Mouse (Mus musculus) G1E (cell line): ENCODE measurements at regions not wholly inside any gene's neighbourhood (a gene's known extent, or its start where the extent isn't known, plus 50 kb on each side); places are given as distances from the start of the nearest gene placed in this dataset.

Experiments
- ATAC-seq: 2 replicates; pipeline ENCODE4 v1.8.0; 2016; ENCODE audit warnings: mild to moderate bottlenecking; ENCODE audit not compliant: insufficient number of reproducible peaks, poor library complexity, low FRiP score, severe bottlenecking; ENCODE audit errors: extremely low read depth
- DNase-seq: peaks from one replicate; pipeline ENCODE4 v3.0.0; 2012; ENCODE audit warnings: low spot score
- H3K27me3 ChIP-seq: 2 replicates; pipeline ENCODE4 v1.6.1; 2012; ENCODE audit warnings: mild to moderate bottlenecking, low read length, inconsistent platforms; ENCODE audit not compliant: insufficient read depth
- H3K36me3 ChIP-seq: replicated peaks from 2 replicates; pipeline ENCODE3; 2012; ENCODE audit warnings: mild to moderate bottlenecking, inconsistent platforms
- H3K4me1 ChIP-seq: 2 replicates; pipeline ENCODE4 v1.6.1; 2012; ENCODE audit warnings: low read depth, low read length, inconsistent platforms, mixed read lengths; ENCODE audit not compliant: insufficient read depth
- H3K4me3 ChIP-seq: 2 replicates; pipeline ENCODE4 v1.5.1; 2012; ENCODE audit warnings: low read depth, mild to moderate bottlenecking, inconsistent platforms, low read length, moderate library complexity, mixed read lengths
- H3K9me3 ChIP-seq: replicated peaks from 2 replicates; pipeline ENCODE4 v1.6.1; 2012; ENCODE audit warnings: inconsistent platforms
- CTCF ChIP-seq: IDR thresholded peaks from 2 replicates; pipeline ENCODE4 v1.5.1; 2012; ENCODE audit warnings: low read depth, low read length, inconsistent platforms, mixed read lengths
- GATA1 ChIP-seq: IDR thresholded peaks from 2 replicates; pipeline ENCODE4 v1.6.1; 2012; ENCODE audit warnings: borderline replicate concordance, low read length, inconsistent platforms, mixed read lengths
- GATA2 ChIP-seq: IDR thresholded peaks from 2 replicates; pipeline ENCODE4 v1.6.1; 2012; ENCODE audit warnings: low read depth, low read length, inconsistent platforms, borderline replicate concordance
- POLR2AphosphoS5 ChIP-seq: IDR thresholded peaks from 2 replicates; pipeline ENCODE4 v1.6.1; 2012; ENCODE audit warnings: low read depth, low read length, inconsistent platforms; ENCODE audit not compliant: insufficient replicate concordance
- TAL1 ChIP-seq: conservative IDR thresholded peaks from 2 replicates; pipeline ENCODE4 v1.6.1; 2012; ENCODE audit warnings: low read depth, low read length, inconsistent platforms, mixed read lengths

GRCm38 (mm10) chr14:25371661-25372060, 87.3 kb upstream of the Zmiz1 start:
- Histone ChIP-seq H3K4me1 (no peaks in the 10 kb centered on the region), H3K36me3 (no peaks in the 10 kb centered on the region), H3K27me3 (no peaks in the 10 kb centered on the region; the same call in 1 of the 2 replicates), H3K4me3 (no peak overlapping the region), H3K9me3 (peaks cover 80% of the 10 kb centered on the region)
- no peak for DNase-seq
- TF ChIP-seq POLR2AphosphoS5 (no peak), GATA2 (no peak), GATA1 (no peak), TAL1 (no peak), CTCF (no peak)
- ATAC-seq: no peak

- H3K4me1 ChIP-seq: no peaks in the 10 kb centered on the region
- H3K4me3 ChIP-seq: no peak overlapping the region
- TF ChIP-seq POLR2AphosphoS5: no peak
- no peak for TF ChIP-seq TAL1
- TF ChIP-seq GATA2: no peak
- TF ChIP-seq CTCF: no peak
- DNase-seq (no peak), ATAC-seq (no peak)
- no peaks in the 10 kb centered on the region; the same call in 1 of the 2 replicates for H3K27me3 ChIP-seq
- no peaks in the 10 kb centered on the region for H3K36me3 ChIP-seq
- H3K9me3 ChIP-seq: peaks cover 80% of the 10 kb centered on the region
Observed at GRCm38 (mm10) chr14:25372581-25372980, 86.4 kb upstream of the Zmiz1 start.

- H3K4me1 ChIP-seq: no peaks in the 10 kb centered on the region
- ATAC-seq: no peak
- no peak for TF ChIP-seq GATA1
- TF ChIP-seq POLR2AphosphoS5: no peak
- no peak for TF ChIP-seq CTCF
- TF ChIP-seq GATA2: no peak
- no peak for TF ChIP-seq TAL1
Observed at GRCm38 (mm10) chr14:25373167-25373566, 85.8 kb upstream of the Zmiz1 start.

DNA sequence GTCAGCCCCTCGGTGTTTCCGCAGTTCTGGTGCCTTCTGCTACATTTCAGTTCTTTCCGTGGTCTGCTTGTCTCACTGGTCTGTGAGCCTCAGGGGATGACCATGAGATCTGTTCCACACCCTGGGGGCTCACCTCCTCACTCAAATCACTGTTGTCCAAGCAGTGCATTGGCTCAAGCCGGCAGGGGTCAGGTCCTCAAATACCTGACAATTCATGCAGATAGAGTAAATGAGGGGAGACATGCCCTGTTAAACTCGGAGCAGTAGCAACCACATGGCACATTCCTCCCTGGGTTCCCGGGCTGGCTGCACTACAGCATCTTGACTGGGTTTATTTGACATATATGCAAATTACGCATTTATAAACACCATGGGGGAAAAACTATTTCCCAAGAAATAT, 84.0 kb upstream of the Zmiz1 start:
- H3K4me1 ChIP-seq: no peaks in the 10 kb centered on the region
- TF ChIP-seq GATA1: no peak
- no peak for TF ChIP-seq GATA2
- no peak for TF ChIP-seq POLR2AphosphoS5
- TF ChIP-seq TAL1: no peak
- TF ChIP-seq CTCF: no peak
- no peak for DNase-seq
- peaks cover 93% of the 10 kb centered on the region for H3K9me3 ChIP-seq
- ATAC-seq: no peak
- no peaks in the 10 kb centered on the region; the same call in 1 of the 2 replicates for H3K27me3 ChIP-seq
- H3K36me3 ChIP-seq: no peaks in the 10 kb centered on the region
- H3K4me3 ChIP-seq: no peak overlapping the region

More at GRCm38 (mm10) chr14:25373167-25373566, 85.8 kb upstream of the Zmiz1 start:
- DNase-seq: no peak
- Histone ChIP-seq H3K27me3 (no peaks in the 10 kb centered on the region; the same call in 1 of the 2 replicates), H3K4me3 (no peak overlapping the region), H3K9me3 (peaks cover 79% of the 10 kb centered on the region), H3K36me3 (no peaks in the 10 kb centered on the region)

- Histone ChIP-seq H3K4me1 (no peaks in the 10 kb centered on the region), H3K9me3 (peaks cover 92% of the 10 kb centered on the region), H3K27me3 (no peaks in the 10 kb centered on the region), H3K4me3 (no peak overlapping the region), H3K36me3 (no peaks in the 10 kb centered on the region)
- DNase-seq: no peak
- ATAC-seq: no peak
- TF ChIP-seq GATA2: no peak
- no peak for TF ChIP-seq TAL1
- no peak for TF ChIP-seq GATA1
- no peak for TF ChIP-seq POLR2AphosphoS5
- TF ChIP-seq CTCF: no peak
Observed at GRCm38 (mm10) chr14:25377091-25377490, 81.9 kb upstream of the Zmiz1 start.

DNA sequence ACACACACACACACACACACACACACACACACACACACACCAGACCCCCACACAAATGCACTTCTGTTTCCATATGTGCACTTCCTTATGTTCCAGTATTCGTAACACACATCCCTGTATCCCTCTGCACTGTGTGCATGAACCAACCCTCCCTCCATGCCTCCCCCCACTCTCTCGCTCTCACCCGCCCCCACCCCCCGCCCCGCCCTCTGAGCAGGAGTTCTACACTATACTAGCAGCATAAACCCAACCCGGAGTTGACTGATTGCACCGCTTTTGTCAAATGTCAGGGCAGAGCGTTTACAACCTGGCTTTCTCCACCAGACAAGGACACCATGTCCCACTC, 81.5 kb upstream of the Zmiz1 start:
- peaks cover 89% of the 10 kb centered on the region for H3K9me3 ChIP-seq

GRCm38 (mm10) chr14:25377900-25378716, 80.9 kb upstream of the Zmiz1 start:
- TF ChIP-seq CTCF: no peak
- Histone ChIP-seq H3K36me3 (no peaks in the 10 kb centered on the region), H3K27me3 (no peaks in the 10 kb centered on the region), H3K4me3 (no peak overlapping the region; the same call in 1 of the 2 replicates), H3K4me1 (no peaks in the 10 kb centered on the region), H3K9me3 (peaks cover 87% of the 10 kb centered on the region)
- DNase-seq: no peak
- no peak for ATAC-seq

More for the DNA sequence above, 81.5 kb upstream of the Zmiz1 start:
- Histone ChIP-seq H3K27me3 (no peaks in the 10 kb centered on the region), H3K36me3 (no peaks in the 10 kb centered on the region), H3K4me3 (no peak overlapping the region), H3K4me1 (no peaks in the 10 kb centered on the region)
- DNase-seq (no peak), ATAC-seq (no peak)
- no peak for TF ChIP-seq POLR2AphosphoS5
- TF ChIP-seq TAL1: no peak
- TF ChIP-seq GATA2: no peak
- TF ChIP-seq GATA1: no peak
- no peak for TF ChIP-seq CTCF
